Mouse (Mus musculus) midbrain, embryonic 13.5 days (tissue): ENCODE measurements around the gene Extl2. TPM values are rescaled to one million over a fixed set of nuclear protein-coding genes. Genes with fewer than 3 reads are reported as not detected.

ENCODE experiments used
- ATAC-seq: fragments of 200-750 bp; cut with Nextera tagmentation; 2 replicates; pipeline ENCODE4 v1.8.0; 2017; ENCODE audit warnings: mild to moderate bottlenecking, moderate TSS enrichment, moderate library complexity
- H3K27ac ChIP-seq: fragments of 300-500 bp; sonication (generic); 2 replicates; pipeline ENCODE4 v1.5.1; 2015; ENCODE audit warnings: inconsistent platforms, mild to moderate bottlenecking, moderate library complexity
- H3K27me3 ChIP-seq: fragments of 300-500 bp; sonication (generic); 2 replicates; pipeline ENCODE4 v1.6.1; 2015; ENCODE audit warnings: mild to moderate bottlenecking, inconsistent platforms
- H3K36me3 ChIP-seq: fragments of 300-500 bp; sonication (generic); 2 replicates; pipeline ENCODE4 v1.6.1; 2015; ENCODE audit warnings: mild to moderate bottlenecking, inconsistent platforms
- H3K4me1 ChIP-seq: fragments of 300-500 bp; sonication (generic); replicated peaks from 2 replicates; pipeline ENCODE4 v1.6.1; 2015; ENCODE audit warnings: inconsistent platforms
- H3K4me2 ChIP-seq: fragments of 300-500 bp; sonication (generic); replicated peaks from 2 replicates; pipeline ENCODE4 v1.6.1; 2015; ENCODE audit warnings: moderate library complexity, mild to moderate bottlenecking, inconsistent platforms
- H3K4me3 ChIP-seq: fragments of 300-500 bp; sonication (generic); replicated peaks from 2 replicates; pipeline ENCODE4 v1.5.1; 2015; ENCODE audit warnings: mild to moderate bottlenecking, inconsistent platforms
- H3K9ac ChIP-seq: fragments of 300-500 bp; sonication (generic); replicated peaks from 2 replicates; pipeline ENCODE4 v1.6.1; 2015; ENCODE audit warnings: mild to moderate bottlenecking, inconsistent platforms
- H3K9me3 ChIP-seq: fragments of 300-500 bp; sonication (generic); 2 replicates; pipeline ENCODE4 v1.6.1; 2016; ENCODE audit warnings: mild to moderate bottlenecking, inconsistent platforms
- WGBS: fragments of 180-500 bp; shearing (Covaris S2); methylation state at CpG from one replicate; pipeline ENCODE4 v1.1.7; 2015; 5-methylcytosine and 5-hydroxymethylcytosine counted together
- polyA plus RNA-seq: library from polyadenylated mRNA; unstranded; fragments of >200 nt; fragmentation: Nextera tagmentation; extraction: Ambion mirVana; gene quantifications from 2 replicates; pipeline ENCODE4 v1.2.1, GENCODE M21; 2015

Extl2 gene
- polyA plus RNA-seq, 1 experiment from 2014 or later, result 22.8 TPM

- no peak overlapping the region for H3K9ac ChIP-seq
- H3K27ac ChIP-seq, result no peak overlapping the region
- no peaks in the 10 kb centered on the region for H3K27me3 ChIP-seq
- no peak overlapping the region for H3K4me3 ChIP-seq
- ATAC-seq, result no peak
- H3K36me3 ChIP-seq, result peaks cover 64% of the 10 kb centered on the region
- no peaks in the 10 kb centered on the region for H3K9me3 ChIP-seq
- no peak overlapping the region for H3K4me2 ChIP-seq
- WGBS, result 34% methylated on average over 1 of the region's 1 CpGs
- no peaks in the 10 kb centered on the region for H3K4me1 ChIP-seq
These were observed 28.3 kb upstream of the Extl2 start for GRCm38 (mm10) chr3:115979000-115979399.

GRCm38 (mm10) chr3:115983217-115983616, 24.0 kb upstream of the Extl2 start:
- H3K27me3 ChIP-seq, result no peaks in the 10 kb centered on the region
- no peak overlapping the region for H3K27ac ChIP-seq
- WGBS, result 95% methylated on average over 8 of the region's 8 CpGs
- H3K9me3 ChIP-seq, result no peaks in the 10 kb centered on the region
- no peak overlapping the region for H3K4me3 ChIP-seq
- H3K4me1 ChIP-seq, result no peaks in the 10 kb centered on the region
- peaks cover 57% of the 10 kb centered on the region for H3K36me3 ChIP-seq
- no peak overlapping the region for H3K9ac ChIP-seq
- no peak overlapping the region for H3K4me2 ChIP-seq
- ATAC-seq, result no peak

- no peak for ATAC-seq
- H3K4me1 ChIP-seq, result no peaks in the 10 kb centered on the region
- H3K4me2 ChIP-seq, result no peak overlapping the region
- no peaks in the 10 kb centered on the region for H3K27me3 ChIP-seq
- no peak overlapping the region for H3K27ac ChIP-seq
- WGBS, result 96% methylated on average over 9 of the region's 9 CpGs
- H3K36me3 ChIP-seq, result peaks cover 63% of the 10 kb centered on the region
- H3K9me3 ChIP-seq, result no peaks in the 10 kb centered on the region
- no peak overlapping the region for H3K4me3 ChIP-seq
- H3K9ac ChIP-seq, result no peak overlapping the region
These were observed 22.6 kb upstream of the Extl2 start for GRCm38 (mm10) chr3:115984653-115985052.

GRCm38 (mm10) chr3:115985183-115985892, 21.9 kb upstream of the Extl2 start:
- no peak overlapping the region for H3K4me3 ChIP-seq
- 87% methylated on average over 9 of the region's 9 CpGs for WGBS
- peaks cover 67% of the 10 kb centered on the region for H3K36me3 ChIP-seq
- no peak overlapping the region for H3K27ac ChIP-seq
- H3K9me3 ChIP-seq, result no peaks in the 10 kb centered on the region
- no peaks in the 10 kb centered on the region for H3K27me3 ChIP-seq
- H3K4me1 ChIP-seq, result no peaks in the 10 kb centered on the region
- ATAC-seq, result no peak
- H3K9ac ChIP-seq, result no peak overlapping the region
- no peak overlapping the region for H3K4me2 ChIP-seq

- Histone ChIP-seq H3K36me3 (peaks cover 30% of the 10 kb centered on the region), H3K4me1 (no peaks in the 10 kb centered on the region), H3K27me3 (no peaks in the 10 kb centered on the region), H3K9me3 (no peaks in the 10 kb centered on the region), H3K9ac (no peak overlapping the region), H3K4me3 (no peak overlapping the region), H3K4me2 (no peak overlapping the region), H3K27ac (no peak overlapping the region)
- ATAC-seq, result no peak
- WGBS, result 94% methylated on average over 4 of the region's 4 CpGs
These were observed 15.2 kb upstream of the Extl2 start for GRCm38 (mm10) chr3:115992103-115992502.

GRCm38 (mm10) chr3:115992588-115992987, 14.7 kb upstream of the Extl2 start:
- H3K9me3 ChIP-seq, result no peaks in the 10 kb centered on the region
- no peaks in the 10 kb centered on the region for H3K27me3 ChIP-seq
- no peaks in the 10 kb centered on the region for H3K4me1 ChIP-seq
- H3K36me3 ChIP-seq, result peaks cover 33% of the 10 kb centered on the region
- ATAC-seq, result no peak
- WGBS, result 84% methylated on average over 4 of the region's 4 CpGs
- no peak overlapping the region for H3K27ac ChIP-seq
- H3K4me3 ChIP-seq, result no peak overlapping the region
- H3K4me2 ChIP-seq, result no peak overlapping the region
- no peak overlapping the region for H3K9ac ChIP-seq

- H3K36me3 ChIP-seq, result peaks cover 37% of the 10 kb centered on the region
- H3K9me3 ChIP-seq, result no peaks in the 10 kb centered on the region
- no peak overlapping the region for H3K9ac ChIP-seq
- no peak overlapping the region for H3K4me3 ChIP-seq
- no peaks in the 10 kb centered on the region for H3K4me1 ChIP-seq
- H3K27ac ChIP-seq, result no peak overlapping the region
- WGBS, result 88% methylated on average over 10 of the region's 10 CpGs
- no peaks in the 10 kb centered on the region for H3K27me3 ChIP-seq
- H3K4me2 ChIP-seq, result no peak overlapping the region
- no peak for ATAC-seq
These were observed 14.2 kb upstream of the Extl2 start for GRCm38 (mm10) chr3:115993025-115993424.

GRCm38 (mm10) chr3:115996929-115997328, 10.3 kb upstream of the Extl2 start:
- no peak for ATAC-seq
- no peaks in the 10 kb centered on the region for H3K4me1 ChIP-seq
- H3K9me3 ChIP-seq, result no peaks in the 10 kb centered on the region
- H3K4me3 ChIP-seq, result no peak overlapping the region
- WGBS, result 90% methylated on average over 5 of the region's 5 CpGs
- no peak overlapping the region for H3K27ac ChIP-seq
- H3K4me2 ChIP-seq, result no peak overlapping the region
- no peaks in the 10 kb centered on the region for H3K27me3 ChIP-seq
- peaks cover 47% of the 10 kb centered on the region for H3K36me3 ChIP-seq
- H3K9ac ChIP-seq, result no peak overlapping the region

GRCm38 (mm10) chr3:116006284-116006977, 831 bp upstream of the Extl2 start:
- 8% methylated on average over 12 of the region's 12 CpGs for WGBS
- ATAC-seq, result no peak; the same call in 1 of the 2 replicates

GRCm38 (mm10) chr3:116007941-116008440, 729 bp downstream of the Extl2 start:
- 0% methylated on average over 12 of the region's 12 CpGs for WGBS
- Histone ChIP-seq H3K27me3 (no peaks in the 10 kb centered on the region), H3K36me3 (peaks cover 10% of the 10 kb centered on the region; the same call in 1 of the 2 replicates), H3K9me3 (no peaks in the 10 kb centered on the region), H3K9ac (peak overlapping the region; percentile 88), H3K4me1 (peaks cover 40% of the 10 kb centered on the region), H3K27ac (peak overlapping the region; percentile 88), H3K4me3 (peak overlapping the region; percentile 80), H3K4me2 (peak overlapping the region; percentile 80)
- peak; percentile 79 for ATAC-seq

More at GRCm38 (mm10) chr3:116006284-116006977, 831 bp upstream of the Extl2 start:
- Histone ChIP-seq H3K9me3 (no peaks in the 10 kb centered on the region), H3K9ac (peak overlapping the region; percentile 88), H3K27ac (peak overlapping the region; percentile 88), H3K4me1 (peaks cover 40% of the 10 kb centered on the region), H3K4me3 (peak overlapping the region; percentile 80), H3K4me2 (peak overlapping the region; percentile 80), H3K36me3 (peaks cover 15% of the 10 kb centered on the region; the same call in 1 of the 2 replicates), H3K27me3 (no peaks in the 10 kb centered on the region)

GRCm38 (mm10) chr3:116009622-116010344, 2.5 kb downstream of the Extl2 start:
- peak overlapping the region; percentile 80; the same call in 1 of the 2 replicates for H3K4me3 ChIP-seq
- peak overlapping the region; percentile 80 for H3K4me2 ChIP-seq

GRCm38 (mm10) chr3:116014901-116015300, 7.6 kb downstream of the Extl2 start:
- Histone ChIP-seq H3K4me2 (no peak overlapping the region), H3K4me1 (peaks cover 8% of the 10 kb centered on the region), H3K9ac (no peak overlapping the region), H3K36me3 (no peaks in the 10 kb centered on the region), H3K27ac (no peak overlapping the region), H3K4me3 (no peak overlapping the region), H3K27me3 (no peaks in the 10 kb centered on the region), H3K9me3 (no peaks in the 10 kb centered on the region)
- ATAC-seq, result no peak
- 98% methylated on average over 6 of the region's 6 CpGs for WGBS

More at GRCm38 (mm10) chr3:116009622-116010344, 2.5 kb downstream of the Extl2 start:
- Histone ChIP-seq H3K9ac (peak overlapping the region; percentile 34; the same call in 1 of the 2 replicates), H3K36me3 (peaks cover 3% of the 10 kb centered on the region; the same call in 1 of the 2 replicates), H3K27me3 (no peaks in the 10 kb centered on the region), H3K4me1 (peaks cover 37% of the 10 kb centered on the region), H3K9me3 (no peaks in the 10 kb centered on the region), H3K27ac (no peak overlapping the region)
- ATAC-seq, result no peak
- WGBS, result 78% methylated on average over 17 of the region's 17 CpGs
